Mouse (Mus musculus): ENCODE data around the gene Tmem11. TPM values are rescaled to one million over a fixed set of nuclear protein-coding genes. Genes with fewer than 3 reads are reported as not detected.

Tmem11 gene
- 23.2 and 23.4 TPM in 2 replicates for polyA plus RNA-seq (2015; fragmentation: Nextera tagmentation; extraction: Ambion mirVana)

DNA sequence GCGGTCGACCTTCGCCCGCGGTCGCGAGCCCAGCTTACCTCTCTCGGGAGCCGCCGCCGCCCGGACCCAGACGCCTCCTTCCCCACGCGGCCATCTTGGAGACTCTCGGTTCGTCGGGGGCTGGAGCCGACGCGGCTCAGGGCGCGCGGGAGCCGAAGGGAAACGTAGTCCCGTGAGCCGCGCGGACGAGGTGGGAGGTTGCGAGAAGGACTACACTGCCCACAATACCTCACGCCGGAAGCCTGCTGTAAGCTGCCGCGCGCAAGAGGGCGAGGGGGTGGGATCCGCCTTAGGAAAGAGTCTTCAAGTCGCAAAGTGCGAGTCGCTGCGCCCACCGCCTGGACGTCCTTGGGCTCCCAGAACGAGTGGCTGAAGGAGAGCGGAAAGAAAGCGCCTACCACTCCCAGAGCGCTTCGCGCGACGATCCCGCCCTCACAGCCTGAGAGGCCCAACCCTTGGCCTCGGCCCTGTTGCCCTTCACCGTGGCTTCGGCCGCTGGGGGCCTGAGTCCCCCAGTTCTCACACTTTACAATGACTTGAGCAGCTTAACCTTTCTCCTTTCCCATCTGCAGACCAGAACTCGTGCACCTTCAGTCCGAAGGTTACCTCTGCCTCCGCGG lies at the start of gene Tmem11:
Gene Tmem11 (minus strand): TSS at position 598 of the 620 bp plus-strand sequence.
- ATAC-seq (ENCODE audit: low read depth): peak; percentile 99
- under 1% methylated on average over 62 of the region's 62 CpGs for WGBS (ENCODE audit: insufficient replicate concordance)
- H3K4me1 ChIP-seq (ENCODE audit: control insufficient read depth, low read depth, low read length): peaks cover 41% of the 10 kb centered on the region

DNA sequence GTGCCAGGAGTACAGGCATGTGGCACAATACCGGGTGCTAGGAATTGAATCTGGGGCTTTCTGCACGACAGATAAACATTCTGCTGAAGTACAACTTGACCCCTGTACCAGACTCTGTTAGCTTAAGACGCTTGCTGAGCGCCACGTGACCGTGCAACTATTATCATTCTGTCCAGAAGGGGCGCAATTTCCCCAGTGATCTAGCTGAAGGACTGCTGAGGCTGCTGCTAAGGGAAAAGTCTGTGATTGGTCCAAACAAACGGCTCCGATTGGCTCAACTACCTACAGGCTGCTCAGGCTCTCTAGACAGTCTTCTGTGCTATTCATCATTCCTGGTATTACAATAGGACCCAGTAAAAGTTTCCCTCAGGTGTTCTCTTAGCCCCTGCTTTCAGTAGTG lies 48.2 kb upstream of the Tmem11 start:
- peaks cover 64% of the 10 kb centered on the region for H3K4me1 ChIP-seq (ENCODE audit: control insufficient read depth, low read depth, low read length)
- under 1% methylated on average over 9 of the region's 9 CpGs for WGBS (ENCODE audit: insufficient replicate concordance)
- H3K4me2 ChIP-seq (ENCODE audit: low read depth, low read length): peak overlapping the region; percentile 34
- H3K9ac ChIP-seq (ENCODE audit: low read depth, low read length): peak overlapping the region; percentile 10; the same call in 1 of the 2 replicates
- peak; percentile 30 for ATAC-seq (ENCODE audit: low read depth)
- 0 out of 2 replicates have a peak overlapping the region, but pooled peaks have one; percentile 50 for H3K27ac ChIP-seq (ENCODE audit: low read length)
- H3K9me3 ChIP-seq (replicated peaks; ENCODE audit: control insufficient read depth, low read length): no peaks in the 10 kb centered on the region
- H3K4me3 ChIP-seq (ENCODE audit: low read depth, low read length): no peak overlapping the region
- H3K27me3 ChIP-seq (ENCODE audit: control insufficient read depth, insufficient read depth, low read depth, low read length): no peaks in the 10 kb centered on the region
- H3K36me3 ChIP-seq (ENCODE audit: control insufficient read depth, insufficient read depth): no peaks in the 10 kb centered on the region

More for the DNA sequence above, at the start of gene Tmem11:
- Histone ChIP-seq H3K4me3 (ENCODE audit: low read depth, low read length) (peak within 1 kb of the TSS; percentile 94), H3K27me3 (ENCODE audit: control insufficient read depth, insufficient read depth, low read depth, low read length) (no peaks in the 10 kb centered on the region), H3K9ac (ENCODE audit: low read depth, low read length) (peak within 1 kb of the TSS; percentile 92), H3K9me3 (replicated peaks; ENCODE audit: control insufficient read depth, low read length) (no peaks in the 10 kb centered on the region), H3K27ac (ENCODE audit: low read length) (peak within 1 kb of the TSS; percentile 90), H3K4me2 (ENCODE audit: low read depth, low read length) (peak within 1 kb of the TSS; percentile 88), H3K36me3 (ENCODE audit: control insufficient read depth, insufficient read depth) (no peaks in the 10 kb centered on the region)

DNA sequence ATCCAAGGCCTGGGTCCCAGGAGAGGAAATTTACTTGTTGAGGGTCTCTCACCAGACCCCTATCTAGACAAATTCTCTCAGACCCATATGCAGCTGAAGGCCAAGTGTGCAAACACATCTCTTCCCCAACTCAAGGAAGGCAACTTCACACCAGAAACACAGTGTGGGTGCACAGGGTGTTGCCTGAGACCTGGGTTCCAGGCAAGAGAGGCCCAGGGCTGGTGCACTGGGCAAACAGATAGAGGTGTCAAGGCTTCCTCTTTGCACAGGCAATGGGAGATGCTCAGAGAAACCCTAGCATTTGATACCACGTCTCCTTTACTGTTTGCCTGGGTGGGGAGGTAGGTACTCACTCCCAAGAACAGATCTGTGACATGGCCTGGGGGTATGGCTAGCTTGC lies 45.9 kb upstream of the Tmem11 start:
- peak overlapping the region; percentile 91 for H3K27ac ChIP-seq (ENCODE audit: low read length)
- peak overlapping the region; percentile 69 for H3K4me2 ChIP-seq (ENCODE audit: low read depth, low read length)
- H3K9ac ChIP-seq (ENCODE audit: low read depth, low read length): peak overlapping the region; percentile 58
- H3K9me3 ChIP-seq (replicated peaks; ENCODE audit: control insufficient read depth, low read length): no peaks in the 10 kb centered on the region
- H3K36me3 ChIP-seq (ENCODE audit: control insufficient read depth, insufficient read depth): no peaks in the 10 kb centered on the region
- H3K4me3 ChIP-seq (ENCODE audit: low read depth, low read length): peak overlapping the region; percentile 23
- ATAC-seq (ENCODE audit: low read depth): peak; percentile 61
- H3K4me1 ChIP-seq (ENCODE audit: control insufficient read depth, low read depth, low read length): peaks cover 70% of the 10 kb centered on the region
- H3K27me3 ChIP-seq (ENCODE audit: control insufficient read depth, insufficient read depth, low read depth, low read length): no peaks in the 10 kb centered on the region
- WGBS (ENCODE audit: insufficient replicate concordance): 57% methylated on average over 1 of the region's 1 CpGs

DNA sequence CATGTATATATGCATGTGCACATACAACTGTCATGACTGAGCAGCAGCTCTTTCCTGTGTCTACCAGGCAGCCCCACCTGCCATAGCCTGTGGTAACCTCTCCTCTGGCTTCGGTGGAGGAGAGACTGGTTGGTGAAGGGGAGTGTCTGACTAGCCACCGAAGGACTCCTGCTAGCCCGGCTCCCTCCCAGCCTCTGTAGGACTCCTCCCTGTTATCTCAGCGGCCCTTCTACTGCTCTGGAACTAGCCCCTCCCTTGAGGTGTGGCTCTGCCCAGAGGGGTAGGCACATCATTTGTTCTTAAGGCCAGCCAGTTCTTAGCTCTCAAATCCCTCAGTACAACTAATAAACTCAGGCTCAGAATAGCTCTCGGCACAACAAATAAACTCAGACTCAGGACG lies 45.4 kb upstream of the Tmem11 start:
- peak overlapping the region; percentile 69 for H3K4me2 ChIP-seq (ENCODE audit: low read depth, low read length)
- 35% methylated on average over 6 of the region's 6 CpGs for WGBS (ENCODE audit: insufficient replicate concordance)

DNA sequence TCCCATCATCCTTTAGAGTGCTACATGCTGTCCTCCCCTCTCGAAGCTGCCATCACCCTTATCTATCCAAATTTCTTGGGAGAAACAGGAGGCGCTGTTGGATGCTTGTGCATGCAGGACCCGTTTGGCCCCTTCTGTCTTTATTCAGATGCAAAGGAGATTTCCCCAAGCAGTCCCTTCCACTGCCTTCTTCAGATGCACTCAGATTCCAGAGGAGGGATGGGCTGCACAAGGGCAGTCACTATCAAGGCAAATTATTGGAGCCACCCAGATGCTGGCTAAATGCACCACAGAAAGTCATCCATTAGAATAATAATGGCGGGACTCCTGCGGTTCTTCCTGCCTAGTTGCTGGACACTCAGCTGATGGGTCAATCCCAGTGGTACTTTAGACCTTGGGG lies 43.9 kb upstream of the Tmem11 start:
- WGBS (ENCODE audit: insufficient replicate concordance): 81% methylated on average over 5 of the region's 5 CpGs
- Histone ChIP-seq H3K27ac (ENCODE audit: low read length) (peak overlapping the region; percentile 27; the same call in 1 of the 2 replicates), H3K9me3 (replicated peaks; ENCODE audit: control insufficient read depth, low read length) (no peaks in the 10 kb centered on the region), H3K36me3 (ENCODE audit: control insufficient read depth, insufficient read depth) (no peaks in the 10 kb centered on the region), H3K4me1 (ENCODE audit: control insufficient read depth, low read depth, low read length) (peaks cover 74% of the 10 kb centered on the region), H3K9ac (ENCODE audit: low read depth, low read length) (0 out of 2 replicates have a peak overlapping the region, but pooled peaks have one; percentile 32), H3K4me2 (ENCODE audit: low read depth, low read length) (peak overlapping the region; percentile 40; the same call in 1 of the 2 replicates), H3K27me3 (ENCODE audit: control insufficient read depth, insufficient read depth, low read depth, low read length) (no peaks in the 10 kb centered on the region), H3K4me3 (ENCODE audit: low read depth, low read length) (no peak overlapping the region)
- no peak for ATAC-seq (ENCODE audit: low read depth)

More for the DNA sequence above, 45.4 kb upstream of the Tmem11 start:
- H3K9me3 ChIP-seq (replicated peaks; ENCODE audit: control insufficient read depth, low read length): no peaks in the 10 kb centered on the region
- peak; percentile 95 for ATAC-seq (ENCODE audit: low read depth)
- H3K4me1 ChIP-seq (ENCODE audit: control insufficient read depth, low read depth, low read length): peaks cover 74% of the 10 kb centered on the region
- no peaks in the 10 kb centered on the region for H3K27me3 ChIP-seq (ENCODE audit: control insufficient read depth, insufficient read depth, low read depth, low read length)
- H3K27ac ChIP-seq (ENCODE audit: low read length): peak overlapping the region; percentile 91
- peak overlapping the region; percentile 23 for H3K4me3 ChIP-seq (ENCODE audit: low read depth, low read length)
- H3K9ac ChIP-seq (ENCODE audit: low read depth, low read length): peak overlapping the region; percentile 58
- no peaks in the 10 kb centered on the region for H3K36me3 ChIP-seq (ENCODE audit: control insufficient read depth, insufficient read depth)

DNA sequence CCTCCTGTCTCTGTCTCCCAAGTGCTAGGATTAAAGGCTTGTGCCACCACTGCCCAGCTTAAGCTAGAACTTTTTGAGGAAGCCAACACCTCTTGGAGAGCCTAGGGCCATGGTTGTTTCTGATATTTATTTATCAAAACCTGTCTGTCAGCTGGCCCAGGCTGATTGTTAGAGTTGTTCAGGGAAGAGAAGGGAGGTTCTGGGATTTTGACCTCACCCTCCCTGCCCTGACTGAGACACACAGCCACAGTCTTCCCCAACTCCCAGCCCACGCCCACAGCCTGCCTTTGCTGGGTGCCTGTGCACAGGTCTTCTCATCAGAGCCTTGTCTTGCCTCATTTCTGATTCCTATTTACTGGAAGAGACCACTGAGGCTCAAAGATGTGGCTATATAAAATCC lies 43.1 kb upstream of the Tmem11 start:
- Histone ChIP-seq H3K27ac (ENCODE audit: low read length) (peak overlapping the region; percentile 27), H3K27me3 (ENCODE audit: control insufficient read depth, insufficient read depth, low read depth, low read length) (no peaks in the 10 kb centered on the region), H3K9ac (ENCODE audit: low read depth, low read length) (peak overlapping the region; percentile 32), H3K9me3 (replicated peaks; ENCODE audit: control insufficient read depth, low read length) (no peaks in the 10 kb centered on the region), H3K4me2 (ENCODE audit: low read depth, low read length) (peak overlapping the region; percentile 40), H3K4me3 (ENCODE audit: low read depth, low read length) (no peak overlapping the region), H3K36me3 (ENCODE audit: control insufficient read depth, insufficient read depth) (no peaks in the 10 kb centered on the region), H3K4me1 (ENCODE audit: control insufficient read depth, low read depth, low read length) (peaks cover 71% of the 10 kb centered on the region)
- 48% methylated on average over 1 of the region's 1 CpGs for WGBS (ENCODE audit: insufficient replicate concordance)
- peak; percentile 52 for ATAC-seq (ENCODE audit: low read depth)

DNA sequence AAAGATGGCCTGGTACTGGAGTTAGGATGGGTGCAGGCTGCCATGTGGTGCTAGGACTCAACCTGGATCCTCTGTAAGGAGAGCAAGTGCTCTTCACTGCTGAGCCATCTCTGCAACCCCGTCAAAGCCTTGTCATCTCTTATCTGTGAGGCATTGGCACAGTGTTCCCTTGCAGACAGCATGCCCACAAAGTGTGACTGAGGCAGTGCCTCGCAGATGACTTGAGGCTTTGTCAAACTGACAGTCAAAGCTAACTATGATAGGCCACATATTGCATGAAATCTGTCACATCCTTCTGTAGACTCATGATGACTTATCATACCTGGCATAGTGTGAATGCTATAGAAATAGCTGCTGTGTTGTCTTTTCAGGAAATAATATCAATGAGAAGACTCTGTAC lies 40.9 kb upstream of the Tmem11 start:
- no peak overlapping the region for H3K27ac ChIP-seq (ENCODE audit: low read length)

DNA sequence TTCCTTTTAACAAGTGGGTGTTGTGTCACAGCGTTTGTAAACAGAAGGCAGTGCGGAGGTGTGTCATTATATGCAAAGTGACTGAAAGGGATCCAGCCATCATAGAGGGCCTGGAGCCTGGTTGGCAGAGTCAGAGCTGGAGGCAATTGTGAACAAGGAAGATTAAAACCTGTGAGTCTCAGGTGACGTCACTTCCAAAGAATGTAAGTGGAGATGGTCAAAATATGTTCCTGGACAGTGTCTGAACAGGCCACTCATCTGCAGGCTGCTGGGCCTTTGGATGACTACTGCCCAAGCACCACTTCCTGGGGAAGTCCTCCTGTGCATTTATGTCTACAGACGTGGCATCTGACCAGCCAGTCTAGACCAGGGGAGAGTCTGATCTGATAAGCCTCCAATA lies 36.1 kb upstream of the Tmem11 start:
- WGBS (ENCODE audit: insufficient replicate concordance): 64% methylated on average over 4 of the region's 4 CpGs
- Histone ChIP-seq H3K4me2 (ENCODE audit: low read depth, low read length) (no peak overlapping the region), H3K9me3 (replicated peaks; ENCODE audit: control insufficient read depth, low read length) (no peaks in the 10 kb centered on the region), H3K36me3 (ENCODE audit: control insufficient read depth, insufficient read depth) (no peaks in the 10 kb centered on the region), H3K4me3 (ENCODE audit: low read depth, low read length) (no peak overlapping the region), H3K9ac (ENCODE audit: low read depth, low read length) (no peak overlapping the region), H3K4me1 (ENCODE audit: control insufficient read depth, low read depth, low read length) (peaks cover 37% of the 10 kb centered on the region), H3K27me3 (ENCODE audit: control insufficient read depth, insufficient read depth, low read depth, low read length) (no peaks in the 10 kb centered on the region), H3K27ac (ENCODE audit: low read length) (no peak overlapping the region)
- no peak for ATAC-seq (ENCODE audit: low read depth)

More for the DNA sequence above, 40.9 kb upstream of the Tmem11 start:
- Histone ChIP-seq H3K9ac (ENCODE audit: low read depth, low read length) (no peak overlapping the region), H3K36me3 (ENCODE audit: control insufficient read depth, insufficient read depth) (no peaks in the 10 kb centered on the region), H3K27me3 (ENCODE audit: control insufficient read depth, insufficient read depth, low read depth, low read length) (no peaks in the 10 kb centered on the region), H3K9me3 (replicated peaks; ENCODE audit: control insufficient read depth, low read length) (no peaks in the 10 kb centered on the region), H3K4me2 (ENCODE audit: low read depth, low read length) (no peak overlapping the region), H3K4me1 (ENCODE audit: control insufficient read depth, low read depth, low read length) (peaks cover 58% of the 10 kb centered on the region), H3K4me3 (ENCODE audit: low read depth, low read length) (no peak overlapping the region)
- 35% methylated on average over 2 of the region's 2 CpGs for WGBS (ENCODE audit: insufficient replicate concordance)
- no peak for ATAC-seq (ENCODE audit: low read depth)

DNA sequence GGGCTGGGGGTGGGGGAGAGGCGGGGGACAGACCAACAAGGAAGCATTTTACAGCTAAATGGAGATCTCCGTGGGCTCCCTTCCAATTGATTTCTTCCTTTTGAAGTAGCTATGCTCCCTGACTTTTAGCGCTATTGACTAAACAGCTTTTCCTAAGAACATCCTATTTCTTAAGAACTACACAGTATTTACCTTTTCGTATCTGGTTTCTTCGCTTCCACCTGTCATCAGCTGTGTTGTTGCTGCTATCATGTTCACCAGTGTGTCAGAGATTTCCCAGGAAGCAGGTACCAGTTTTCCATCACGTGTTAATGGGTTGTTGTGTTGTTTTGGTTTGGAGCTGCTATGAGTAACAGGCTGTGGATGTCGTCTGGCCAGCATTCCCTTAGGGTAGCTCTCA lies 35.4 kb upstream of the Tmem11 start, which contains the start of gene Natd1:
Gene Natd1 (minus strand): TSS at position 260 of the 400 bp plus-strand sequence.
- Histone ChIP-seq H3K9ac (ENCODE audit: low read depth, low read length) (peak within 1 kb of the TSS; percentile 92), H3K4me3 (ENCODE audit: low read depth, low read length) (peak within 1 kb of the TSS; percentile 91), H3K4me2 (ENCODE audit: low read depth, low read length) (peak within 1 kb of the TSS; percentile 71), H3K27me3 (ENCODE audit: control insufficient read depth, insufficient read depth, low read depth, low read length) (no peaks in the 10 kb centered on the region), H3K36me3 (ENCODE audit: control insufficient read depth, insufficient read depth) (no peaks in the 10 kb centered on the region), H3K4me1 (ENCODE audit: control insufficient read depth, low read depth, low read length) (peaks cover 31% of the 10 kb centered on the region), H3K27ac (ENCODE audit: low read length) (peak within 1 kb of the TSS; percentile 86), H3K9me3 (replicated peaks; ENCODE audit: control insufficient read depth, low read length) (no peaks in the 10 kb centered on the region)
- no peak for ATAC-seq (ENCODE audit: low read depth)
- WGBS (ENCODE audit: insufficient replicate concordance): 45% methylated on average over 7 of the region's 7 CpGs

Data from liver, embryonic 16.5 days (tissue).